ENCODE assay signal across 42 mouse cellular contexts in the genomic region with DNA sequence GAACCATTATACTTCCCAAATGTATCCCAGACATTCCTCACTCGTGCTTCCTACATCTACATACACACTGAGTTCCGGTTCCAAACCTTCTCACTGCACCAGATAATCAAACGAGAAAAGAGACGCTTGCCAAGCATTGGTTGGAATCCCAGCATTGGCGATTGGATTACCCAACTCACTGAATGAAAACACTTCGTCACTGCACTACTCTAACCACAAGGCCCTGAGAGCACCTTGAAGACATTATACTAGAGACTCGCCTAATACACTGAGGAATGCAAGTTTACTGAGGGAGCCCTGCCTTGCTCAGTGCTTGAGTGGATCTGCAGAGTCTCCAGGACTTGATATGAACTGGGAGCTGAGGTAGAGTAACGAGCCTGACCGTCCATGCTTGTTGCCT. TPM values are rescaled to one million over a fixed set of nuclear protein-coding genes. Genes with fewer than 3 reads are reported as not detected.
"Had no signal": no experiment of that assay in that cellular context is flagged by ENCODE, and none has a peak within 500 bp of the region (broad histone marks: within the 10 kb centered on the region; RNA-seq: fewer than 3 reads in every experiment).

No protein-coding gene starts in this region.

- H3K27me3 ChIP-seq: heart, embryonic 12.5 days; hindbrain, embryonic 13.5 days; hindbrain, embryonic 15.5 days; kidney, embryonic 15.5 days; limb, embryonic 12.5 days; liver, embryonic 13.5 days; liver, embryonic 15.5 days had no signal

- H3K4me3 ChIP-seq: heart, embryonic 10.5 days; heart, embryonic 12.5 days; hindbrain, embryonic 13.5 days; hindbrain, embryonic 15.5 days; kidney, embryonic 15.5 days; left cerebral cortex, adult 2 months; limb, embryonic 10.5 days; limb, embryonic 12.5 days; liver, embryonic 13.5 days; liver, embryonic 15.5 days had no signal

- DNase-seq: gastrocnemius, postnatal 14 days; gastrocnemius, postnatal 36 days; heart, adult 18-20 months; heart, postnatal 10 days; kidney, adult 11 months; kidney, adult 2 months; kidney, adult 9 months; kidney, postnatal 14 days; kidney, postnatal 36 days; layer of hippocampus, adult 9-11 months; liver; liver, embryonic 13.5 days; liver, postnatal 0 days had no signal

- H3K36me3 ChIP-seq: heart, embryonic 10.5 days; heart, embryonic 12.5 days; hindbrain, embryonic 13.5 days; hindbrain, embryonic 15.5 days; kidney, embryonic 15.5 days; limb, embryonic 10.5 days; limb, embryonic 12.5 days; liver, embryonic 13.5 days; liver, embryonic 15.5 days had no signal

- H3K4me1 ChIP-seq: heart, embryonic 10.5 days; heart, embryonic 12.5 days; hindbrain, embryonic 13.5 days; hindbrain, embryonic 15.5 days; limb, embryonic 12.5 days; liver, embryonic 15.5 days had no signal

- H3K4me2 ChIP-seq: heart, embryonic 12.5 days; hindbrain, embryonic 13.5 days; hindbrain, embryonic 15.5 days; kidney, embryonic 15.5 days; limb, embryonic 12.5 days; liver, embryonic 11.5 days; liver, embryonic 13.5 days; liver, embryonic 15.5 days had no signal

- ATAC-seq: hindbrain, postnatal 0 days; intestine, embryonic 16.5 days; liver, postnatal 0 days had no signal

- H3K27ac ChIP-seq: heart, embryonic 10.5 days; hindbrain, embryonic 13.5 days; hindbrain, embryonic 15.5 days; hindbrain, postnatal 0 days; kidney, embryonic 15.5 days; kidney, postnatal 0 days; left cerebral cortex, adult 2 months; limb, embryonic 10.5 days; limb, embryonic 12.5 days; liver, embryonic 13.5 days; liver, embryonic 15.5 days had no signal

- H3K9ac ChIP-seq: heart, embryonic 12.5 days; hindbrain, embryonic 13.5 days; hindbrain, embryonic 15.5 days; kidney, embryonic 15.5 days; limb, embryonic 12.5 days; liver, embryonic 13.5 days; liver, embryonic 15.5 days; liver, postnatal 0 days had no signal

- H3K9me3 ChIP-seq: heart, embryonic 10.5 days; heart, embryonic 12.5 days; hindbrain, embryonic 13.5 days; hindbrain, embryonic 15.5 days; kidney, embryonic 15.5 days; limb, embryonic 10.5 days; limb, embryonic 12.5 days; liver, embryonic 13.5 days; liver, embryonic 15.5 days had no signal

RNA-seq across cellular contexts. Expression of a gene that starts 18.7 kb away (rescaled TPM):
- total RNA-seq: gastrocnemius, adult 18-20 months; gastrocnemius, adult 8-10 months; gastrocnemius, postnatal 14 days; gastrocnemius, postnatal 36 days; heart, adult 18-20 months; heart, adult 8-10 months; heart, postnatal 10 days; heart, postnatal 25 days; hematopoietic stem cell, adult 5-6 weeks; hindbrain, postnatal 0 days; layer of hippocampus, adult 18-20 months; layer of hippocampus, adult 8-10 months; layer of hippocampus, postnatal 25 days; left cerebral cortex, adult 2 months; left cerebral cortex, postnatal 14 days; left cerebral cortex, postnatal 36 days had no signal
- polyA plus RNA-seq: gonadal fat pad, adult 2 months; heart, embryonic 12.5 days; heart, embryonic 14.5 days; heart, embryonic 16.5 days; intestine, embryonic 14.5 days; intestine, embryonic 16.5 days; kidney, adult 2 months; kidney, postnatal 0 days; large intestine, adult 2 months; limb, embryonic 10.5 days; limb, embryonic 12.5 days; limb, embryonic 14.5 days; liver, embryonic 11.5 days; liver, embryonic 13.5 days; liver, embryonic 15.5 days; liver, postnatal 0 days had no signal

RNA-seq across cellular contexts. Expression of a gene that starts 48.1 kb away (rescaled TPM):
- total RNA-seq: gastrocnemius, adult 18-20 months; gastrocnemius, postnatal 14 days; gastrocnemius, postnatal 36 days; hematopoietic stem cell, adult 5-6 weeks; left cerebral cortex, adult 2 months; left cerebral cortex, postnatal 14 days; left cerebral cortex, postnatal 36 days had no signal
- polyA plus RNA-seq: limb, embryonic 10.5 days had no signal
